Mouse (Mus musculus) ES-Bruce4 (cell line): ENCODE results near the gene Cldn3.

Source experiments
- CTCF ChIP-seq: IDR thresholded peaks from one replicate; pipeline ENCODE4 v1.8.1; 2011; ENCODE audit warnings: low read depth, low read length
- EP300 ChIP-seq: IDR thresholded peaks from 2 replicates; pipeline ENCODE4 v1.6.1; 2011; ENCODE audit warnings: low read depth, low read length; ENCODE audit not compliant: insufficient read depth
- POLR2A ChIP-seq: IDR thresholded peaks from one replicate; pipeline ENCODE4 v1.8.1; 2011; ENCODE audit warnings: low read length; ENCODE audit not compliant: insufficient read depth

DNA sequence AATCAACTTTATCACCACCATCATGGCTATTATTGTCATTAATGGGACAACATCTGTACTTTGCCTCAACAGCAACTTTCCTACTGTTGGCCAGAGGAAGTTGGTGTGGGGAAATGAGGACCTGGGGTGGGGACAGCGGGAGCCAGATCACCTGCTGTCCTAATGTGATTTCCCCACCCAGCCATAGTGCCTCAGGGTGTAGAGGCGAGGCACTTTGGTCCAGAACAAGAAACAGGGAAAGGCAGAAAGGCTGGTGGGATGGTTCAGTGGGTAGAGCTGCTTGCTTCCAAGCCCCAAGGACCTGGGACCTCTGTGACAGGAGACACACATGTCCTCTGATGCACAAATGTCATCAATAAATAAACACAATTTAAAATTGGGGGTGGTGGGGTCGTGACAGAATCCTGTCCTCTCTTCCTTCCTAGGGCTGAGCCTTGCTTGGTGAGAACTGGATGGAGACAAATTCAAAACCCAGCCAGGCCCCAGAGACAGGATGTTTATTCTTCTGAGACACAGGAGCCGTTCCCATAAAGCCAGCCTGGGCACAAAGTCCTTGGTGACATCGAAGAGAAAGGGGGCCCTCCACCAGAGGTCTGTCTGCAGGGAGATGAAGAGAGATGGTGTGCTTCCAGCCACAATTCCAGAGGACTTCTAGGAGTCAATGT, 38.5 kb upstream of the Cldn3 start:
- no peak for TF ChIP-seq POLR2A
- no peak for TF ChIP-seq CTCF
- peak; percentile 97 for TF ChIP-seq EP300
